ENCODE assay signal across 8 mouse cellular contexts in the genomic region with DNA sequence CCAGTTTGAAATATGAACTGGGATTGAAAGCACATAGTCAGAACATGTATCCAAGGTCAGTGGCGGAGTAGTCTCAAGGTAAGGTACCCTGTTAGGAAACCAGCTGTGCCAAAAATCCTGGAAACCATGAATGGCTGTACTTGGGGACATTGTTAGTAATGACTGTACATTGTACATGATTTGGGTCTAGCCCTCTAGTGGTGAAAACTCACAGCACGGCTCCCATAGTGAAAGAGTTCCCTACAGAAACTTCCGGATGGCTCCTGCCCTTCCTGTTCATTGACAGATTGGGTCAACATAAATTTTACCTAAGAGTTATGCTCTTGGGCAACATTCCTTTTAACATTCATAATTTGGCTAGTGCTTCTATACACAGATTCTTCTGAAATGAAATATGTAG. TPM values are rescaled to one million over a fixed set of nuclear protein-coding genes. Genes with fewer than 3 reads are reported as not detected.
A peak's percentile ranks its signal among the peaks of the same experiment; 100 is the strongest.
DNase-seq lines count a peak whose midpoint lies in the region; ATAC-seq lines count a peak whose summit lies in the region.

No protein-coding gene starts in this region.

- no peaks in the 10 kb centered on the region for H3K9me3 ChIP-seq in kidney, embryonic 14.5 days (ENCODE audit: control insufficient read depth, low read length)

- 68% methylated on average over 3 of the region's 3 CpGs for WGBS in kidney, embryonic 14.5 days

- no peak overlapping the region for H3K27ac ChIP-seq in kidney, embryonic 14.5 days (ENCODE audit: low read depth, low read length)

- H3K4me3 ChIP-seq in kidney, embryonic 14.5 days (ENCODE audit: low read length): no peak overlapping the region

- no peak for ATAC-seq in kidney, embryonic 14.5 days (ENCODE audit: low FRiP score, low TSS enrichment)
- ATAC-seq in common myeloid progenitor, adult 5-6 weeks (replicated peaks; ENCODE audit: low read depth, poor library complexity, severe bottlenecking): 0 out of 2 replicates have a peak, but pooled peaks have one; percentile 50
- ATAC-seq in erythroid progenitor cell, adult 5-6 weeks (replicated peaks; ENCODE audit: low FRiP score, poor library complexity, severe bottlenecking): no peak

- peak; percentile 33 for DNase-seq in kidney, adult 18-20 months
- DNase-seq in testis, postnatal 10 days (ENCODE audit: low spot score): peak; percentile 63
- DNase-seq in testis, postnatal 14 days (ENCODE audit: low spot score): no peak
- DNase-seq in retina, postnatal 1 day: peak; percentile 42
- DNase-seq in neural tube, embryonic 10.5 days (ENCODE audit: extremely low spot score, low spot score): no peak

- H3K9ac ChIP-seq in kidney, embryonic 14.5 days (ENCODE audit: low read depth, low read length): no peak overlapping the region

- no peak overlapping the region for H3K4me2 ChIP-seq in kidney, embryonic 14.5 days (replicated peaks; ENCODE audit: low read depth, low read length)

- H3K36me3 ChIP-seq in kidney, embryonic 14.5 days (ENCODE audit: control insufficient read depth, insufficient read depth, low read length): no peaks in the 10 kb centered on the region

- H3K4me1 ChIP-seq in kidney, embryonic 14.5 days (ENCODE audit: control insufficient read depth, insufficient read depth, low read length): no peaks in the 10 kb centered on the region

- H3K27me3 ChIP-seq in kidney, embryonic 14.5 days (ENCODE audit: control insufficient read depth, insufficient read depth, low read length): no peaks in the 10 kb centered on the region

RNA-seq across cellular contexts. Expression of a gene that starts 19.6 kb away (rescaled TPM):
- polyA plus RNA-seq in kidney, embryonic 14.5 days (2014; fragmentation: Nextera tagmentation; extraction: Ambion mirVana): 277 and 453 TPM in 2 replicates
- total RNA-seq in common myeloid progenitor, adult 5-6 weeks (2017): 176 and 208 TPM in 2 replicates
- total RNA-seq in erythroid progenitor cell, adult 5-6 weeks (2015; ENCODE audit: low replicate concordance): 28.1 and 33.9 TPM in 2 replicates
- total RNA-seq in erythroid progenitor cell, adult 5-6 weeks (2017; ENCODE audit: low replicate concordance): 31.2 and 47.0 TPM in 2 replicates

Comparison
In these comparisons a context has a peak if more than half of its experiments do, and no peak if none do; other contexts are left out.
1. DNase-seq: peak in kidney, adult 18-20 months (single experiment), testis, postnatal 10 days (single experiment) and retina, postnatal 1 day (single experiment); none in testis, postnatal 14 days (single experiment) and neural tube, embryonic 10.5 days (single experiment).